Mouse (Mus musculus): ENCODE measurements around the gene Pgam2. TPM values are rescaled to one million over a fixed set of nuclear protein-coding genes. Genes with fewer than 3 reads are reported as not detected.
A peak's percentile ranks its signal among the peaks of the same experiment; 100 is the strongest.

The Pgam2 gene
- polyA plus RNA-seq, 1 experiment from 2014 or later, result 2.1 TPM

DNA sequence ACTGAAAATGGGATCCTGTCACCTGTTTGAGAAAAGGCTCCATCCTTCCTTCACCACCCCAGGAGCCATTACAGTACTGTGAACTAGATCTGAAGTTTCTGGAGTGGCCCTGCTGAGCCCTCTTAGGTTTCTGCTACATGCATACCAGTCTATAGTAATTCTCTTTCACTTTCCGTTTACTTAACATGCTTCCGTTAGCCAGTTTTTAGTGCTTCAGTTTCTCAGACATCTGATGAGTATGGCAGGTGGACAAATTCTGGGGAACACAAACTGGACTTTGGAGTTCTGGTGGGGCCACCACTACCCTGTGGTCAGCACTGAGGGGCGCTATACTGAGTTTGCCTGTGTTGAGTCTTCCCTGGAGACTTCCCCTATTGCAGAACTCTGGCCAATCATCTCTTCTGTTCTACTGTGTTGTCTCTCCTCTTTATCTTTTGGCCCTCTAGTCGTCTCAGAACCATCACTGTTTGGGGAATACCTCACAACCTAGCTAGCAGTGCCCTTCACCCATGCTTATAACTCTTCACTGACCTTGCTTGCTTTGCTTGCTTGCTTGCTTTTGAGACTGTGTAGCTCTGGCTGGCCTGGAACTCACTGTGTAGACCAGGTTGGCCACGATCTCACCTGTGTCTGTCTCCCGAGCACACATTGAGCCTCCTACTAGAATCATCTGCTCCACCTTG is 14.3 kb downstream of the Pgam2 start:
- peaks cover 15% of the 10 kb centered on the region for H3K4me1 ChIP-seq (ENCODE audit: control insufficient read depth, insufficient read depth, low read length)

DNA sequence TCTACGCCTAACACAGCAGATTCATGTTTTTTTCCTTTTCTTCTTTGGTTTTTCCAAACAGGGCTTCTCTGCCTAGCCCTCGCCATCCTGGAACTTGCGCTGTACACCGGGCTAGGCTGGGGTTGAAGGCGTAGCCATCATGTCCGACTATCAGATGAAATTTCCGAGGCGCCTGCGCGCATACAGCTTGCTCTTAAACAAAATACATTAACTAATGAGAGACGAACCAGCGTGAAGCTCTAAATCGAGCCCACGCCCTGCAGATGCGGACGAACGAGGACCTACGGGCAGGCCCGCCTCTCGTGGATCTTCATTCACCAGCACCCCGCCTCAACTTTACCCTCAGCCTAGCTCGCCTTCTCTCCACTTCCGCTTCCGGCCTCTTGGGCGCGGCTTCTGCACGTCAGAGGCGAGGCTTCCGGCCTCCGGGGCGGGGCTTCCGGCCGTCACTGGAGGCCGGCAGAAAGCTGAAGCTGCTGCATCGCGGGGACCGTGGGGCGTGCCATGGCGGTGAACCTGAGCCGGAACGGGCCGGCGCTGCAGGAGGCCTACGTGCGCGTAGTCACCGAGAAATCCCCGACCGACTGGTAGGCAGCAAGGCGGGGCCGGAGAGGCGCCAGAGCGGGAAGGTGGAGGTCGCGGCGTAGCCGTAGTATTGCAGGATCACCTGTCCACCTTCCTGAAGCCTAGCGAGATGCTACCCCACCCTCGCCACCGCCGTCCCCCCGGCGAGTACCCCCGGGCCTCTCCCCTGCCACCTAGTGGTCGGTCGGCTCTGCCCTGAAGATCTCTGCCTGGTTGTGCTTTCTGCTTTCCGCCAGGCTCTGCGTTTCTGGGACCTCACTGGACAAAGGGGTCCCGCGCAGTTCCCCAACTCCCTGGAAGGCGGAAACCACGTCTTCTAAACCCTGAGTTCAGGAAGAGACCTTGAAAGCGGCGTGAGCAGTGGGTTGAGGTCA is 15.2 kb downstream of the Pgam2 start, which contains the start of gene Dbnl:
Gene Dbnl, plus strand, starts transcription at position 433 of the 959 bp plus-strand sequence.
- Histone ChIP-seq H3K4me1 (ENCODE audit: control insufficient read depth, insufficient read depth, low read length) (peaks cover 15% of the 10 kb centered on the region), H3K9ac (ENCODE audit: low read length) (peak within 1 kb of the TSS; percentile 84), H3K27me3 (replicated peaks; ENCODE audit: control insufficient read depth, insufficient read depth, low read length) (no peaks in the 10 kb centered on the region), H3K36me3 (ENCODE audit: control insufficient read depth, insufficient read depth, low read length) (peaks cover 22% of the 10 kb centered on the region), H3K4me3 (ENCODE audit: low read depth, low read length) (peak within 1 kb of the TSS; percentile 86), H3K4me2 (ENCODE audit: low read length) (peak within 1 kb of the TSS; percentile 94), H3K27ac (ENCODE audit: low read depth, low read length) (peak within 1 kb of the TSS; percentile 91), H3K9me3 (replicated peaks; ENCODE audit: control insufficient read depth, low read length) (no peaks in the 10 kb centered on the region)
- under 1% methylated on average over 66 of the region's 74 CpGs for WGBS
- DNase-seq (ENCODE audit: low spot score), result peak; percentile 97
- peak; percentile 99 for ATAC-seq

More for the DNA sequence above, 14.3 kb downstream of the Pgam2 start:
- Histone ChIP-seq H3K4me3 (ENCODE audit: low read depth, low read length) (peak overlapping the region; percentile 86), H3K9ac (ENCODE audit: low read length) (peak overlapping the region; percentile 84), H3K36me3 (ENCODE audit: control insufficient read depth, insufficient read depth, low read length) (peaks cover 31% of the 10 kb centered on the region), H3K9me3 (replicated peaks; ENCODE audit: control insufficient read depth, low read length) (no peaks in the 10 kb centered on the region), H3K4me2 (ENCODE audit: low read length) (peak overlapping the region; percentile 94), H3K27ac (ENCODE audit: low read depth, low read length) (peak overlapping the region; percentile 91; the same call in 1 of the 2 replicates), H3K27me3 (replicated peaks; ENCODE audit: control insufficient read depth, insufficient read depth, low read length) (no peaks in the 10 kb centered on the region)
- no peak for DNase-seq (ENCODE audit: low spot score)
- ATAC-seq, result no peak
- 77% methylated on average over 6 of the region's 6 CpGs for WGBS

- 38% methylated on average over 8 of the region's 8 CpGs for WGBS
- ATAC-seq, result 0 out of 2 replicates have a peak, but pooled peaks have one; percentile 13
Observed at GRCm38 (mm10) chr11:5787671-5788055, 15.9 kb downstream of the Pgam2 start.

GRCm38 (mm10) chr11:5785732-5786131 is 17.8 kb downstream of the Pgam2 start:
- Histone ChIP-seq H3K4me1 (ENCODE audit: control insufficient read depth, insufficient read depth, low read length) (peaks cover 15% of the 10 kb centered on the region), H3K36me3 (ENCODE audit: control insufficient read depth, insufficient read depth, low read length) (peaks cover 2% of the 10 kb centered on the region; the same call in 1 of the 2 replicates), H3K27ac (ENCODE audit: low read depth, low read length) (no peak overlapping the region), H3K9me3 (replicated peaks; ENCODE audit: control insufficient read depth, low read length) (no peaks in the 10 kb centered on the region), H3K9ac (ENCODE audit: low read length) (no peak overlapping the region), H3K4me2 (ENCODE audit: low read length) (no peak overlapping the region), H3K27me3 (replicated peaks; ENCODE audit: control insufficient read depth, insufficient read depth, low read length) (no peaks in the 10 kb centered on the region), H3K4me3 (ENCODE audit: low read depth, low read length) (no peak overlapping the region)
- no peak for DNase-seq (ENCODE audit: low spot score)
- no peak for ATAC-seq

More at GRCm38 (mm10) chr11:5787671-5788055, 15.9 kb downstream of the Pgam2 start:
- no peaks in the 10 kb centered on the region for H3K27me3 ChIP-seq (replicated peaks; ENCODE audit: control insufficient read depth, insufficient read depth, low read length)
- peaks cover 15% of the 10 kb centered on the region for H3K4me1 ChIP-seq (ENCODE audit: control insufficient read depth, insufficient read depth, low read length)
- H3K9me3 ChIP-seq (replicated peaks; ENCODE audit: control insufficient read depth, low read length), result no peaks in the 10 kb centered on the region
- peaks cover 17% of the 10 kb centered on the region for H3K36me3 ChIP-seq (ENCODE audit: control insufficient read depth, insufficient read depth, low read length)
- H3K27ac ChIP-seq (ENCODE audit: low read depth, low read length), result peak overlapping the region; percentile 91
- no peak for DNase-seq (ENCODE audit: low spot score)
- peak overlapping the region; percentile 94 for H3K4me2 ChIP-seq (ENCODE audit: low read length)
- peak overlapping the region; percentile 86 for H3K4me3 ChIP-seq (ENCODE audit: low read depth, low read length)
- H3K9ac ChIP-seq (ENCODE audit: low read length), result peak overlapping the region; percentile 84

GRCm38 (mm10) chr11:5782199-5782944 is 21.2 kb downstream of the Pgam2 start:
- 73% methylated on average over 8 of the region's 8 CpGs for WGBS
- H3K9ac ChIP-seq (ENCODE audit: low read length), result no peak overlapping the region
- H3K27me3 ChIP-seq (replicated peaks; ENCODE audit: control insufficient read depth, insufficient read depth, low read length), result no peaks in the 10 kb centered on the region
- no peaks in the 10 kb centered on the region for H3K9me3 ChIP-seq (replicated peaks; ENCODE audit: control insufficient read depth, low read length)
- no peak overlapping the region for H3K4me2 ChIP-seq (ENCODE audit: low read length)
- no peak overlapping the region for H3K4me3 ChIP-seq (ENCODE audit: low read depth, low read length)
- DNase-seq (ENCODE audit: low spot score) (no peak), ATAC-seq (no peak)
- H3K4me1 ChIP-seq (ENCODE audit: control insufficient read depth, insufficient read depth, low read length), result peaks cover 2% of the 10 kb centered on the region; the same call in 1 of the 2 replicates
- H3K27ac ChIP-seq (ENCODE audit: low read depth, low read length), result no peak overlapping the region
- 0 out of 2 replicates have a peak, but pooled peaks cover 4% of the 10 kb centered on the region for H3K36me3 ChIP-seq (ENCODE audit: control insufficient read depth, insufficient read depth, low read length)

GRCm38 (mm10) chr11:5780035-5780499 is 23.5 kb downstream of the Pgam2 start:
- H3K4me3 ChIP-seq (ENCODE audit: low read depth, low read length), result no peak overlapping the region
- no peaks in the 10 kb centered on the region for H3K27me3 ChIP-seq (replicated peaks; ENCODE audit: control insufficient read depth, insufficient read depth, low read length)
- no peaks in the 10 kb centered on the region for H3K9me3 ChIP-seq (replicated peaks; ENCODE audit: control insufficient read depth, low read length)
- ATAC-seq (no peak), DNase-seq (ENCODE audit: low spot score) (no peak)
- no peak overlapping the region for H3K9ac ChIP-seq (ENCODE audit: low read length)
- WGBS, result 90% methylated on average over 6 of the region's 6 CpGs
- H3K4me1 ChIP-seq (ENCODE audit: control insufficient read depth, insufficient read depth, low read length), result no peaks in the 10 kb centered on the region
- no peak overlapping the region for H3K27ac ChIP-seq (ENCODE audit: low read depth, low read length)
- no peak overlapping the region for H3K4me2 ChIP-seq (ENCODE audit: low read length)
- H3K36me3 ChIP-seq (ENCODE audit: control insufficient read depth, insufficient read depth, low read length), result 0 out of 2 replicates have a peak, but pooled peaks cover 4% of the 10 kb centered on the region

GRCm38 (mm10) chr11:5778481-5778880 is 25.1 kb downstream of the Pgam2 start:
- no peaks in the 10 kb centered on the region for H3K9me3 ChIP-seq (replicated peaks; ENCODE audit: control insufficient read depth, low read length)
- no peak overlapping the region for H3K9ac ChIP-seq (ENCODE audit: low read length)
- no peaks in the 10 kb centered on the region for H3K27me3 ChIP-seq (replicated peaks; ENCODE audit: control insufficient read depth, insufficient read depth, low read length)
- 0 out of 2 replicates have a peak, but pooled peaks cover 4% of the 10 kb centered on the region for H3K36me3 ChIP-seq (ENCODE audit: control insufficient read depth, insufficient read depth, low read length)
- no peak overlapping the region for H3K27ac ChIP-seq (ENCODE audit: low read depth, low read length)
- ATAC-seq (no peak), DNase-seq (ENCODE audit: low spot score) (no peak)
- H3K4me3 ChIP-seq (ENCODE audit: low read depth, low read length), result no peak overlapping the region
- no peak overlapping the region for H3K4me2 ChIP-seq (ENCODE audit: low read length)
- no peaks in the 10 kb centered on the region for H3K4me1 ChIP-seq (ENCODE audit: control insufficient read depth, insufficient read depth, low read length)
- 66% methylated on average over 2 of the region's 2 CpGs for WGBS

DNA sequence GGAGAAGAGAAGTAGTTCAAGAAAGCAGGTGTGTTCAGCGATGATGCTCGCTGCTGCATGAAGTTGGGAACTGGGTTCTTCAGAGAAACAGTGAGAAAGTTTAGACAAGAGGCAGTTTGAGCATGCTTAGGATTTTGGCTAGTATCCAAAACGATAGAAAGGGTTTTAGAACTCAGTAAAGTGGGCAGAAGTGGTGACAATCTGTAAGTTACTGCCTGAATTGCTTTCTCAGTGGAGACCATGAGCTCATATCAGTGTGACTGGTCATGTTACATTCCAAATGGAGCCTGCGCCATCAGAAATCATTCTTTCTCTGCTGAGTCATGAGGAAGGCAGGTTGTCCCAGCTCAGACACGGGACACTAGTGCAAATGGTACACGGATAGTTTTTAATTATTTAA is 37.5 kb downstream of the Pgam2 start:
- WGBS, result 84% methylated on average over 6 of the region's 6 CpGs
- Histone ChIP-seq H3K36me3 (ENCODE audit: control insufficient read depth, insufficient read depth, low read length) (0 out of 2 replicates have a peak, but pooled peaks cover 5% of the 10 kb centered on the region), H3K27me3 (replicated peaks; ENCODE audit: control insufficient read depth, insufficient read depth, low read length) (no peaks in the 10 kb centered on the region), H3K4me2 (ENCODE audit: low read length) (no peak overlapping the region), H3K4me3 (ENCODE audit: low read depth, low read length) (no peak overlapping the region), H3K27ac (ENCODE audit: low read depth, low read length) (no peak overlapping the region), H3K4me1 (ENCODE audit: control insufficient read depth, insufficient read depth, low read length) (peaks cover 3% of the 10 kb centered on the region; the same call in 1 of the 2 replicates), H3K9ac (ENCODE audit: low read length) (no peak overlapping the region), H3K9me3 (replicated peaks; ENCODE audit: control insufficient read depth, low read length) (no peaks in the 10 kb centered on the region)
- no peak for DNase-seq (ENCODE audit: low spot score)
- no peak for ATAC-seq

Measured in forebrain, embryonic 14.5 days (tissue).